Mouse (Mus musculus) brain, embryonic 14.5 days (tissue): ENCODE data around the gene Hist1h2ah.

Experiments
- CTCF ChIP-seq: fragments of 200-500 bp; IDR thresholded peaks from 2 replicates; pipeline ENCODE4 v1.5.1; 2012; ENCODE audit warnings: inconsistent platforms, mild to moderate bottlenecking, moderate library complexity, borderline replicate concordance; ENCODE audit not compliant: insufficient read depth, insufficient read length; ENCODE audit errors: extremely low read depth
- POLR2A ChIP-seq: fragments of 200-500 bp; IDR thresholded peaks from 2 replicates; pipeline ENCODE4 v1.6.1; 2012; ENCODE audit warnings: mild to moderate bottlenecking, inconsistent platforms, borderline replicate concordance; ENCODE audit not compliant: poor library complexity, insufficient read depth, insufficient read length, severe bottlenecking; ENCODE audit errors: extremely low read depth

DNA sequence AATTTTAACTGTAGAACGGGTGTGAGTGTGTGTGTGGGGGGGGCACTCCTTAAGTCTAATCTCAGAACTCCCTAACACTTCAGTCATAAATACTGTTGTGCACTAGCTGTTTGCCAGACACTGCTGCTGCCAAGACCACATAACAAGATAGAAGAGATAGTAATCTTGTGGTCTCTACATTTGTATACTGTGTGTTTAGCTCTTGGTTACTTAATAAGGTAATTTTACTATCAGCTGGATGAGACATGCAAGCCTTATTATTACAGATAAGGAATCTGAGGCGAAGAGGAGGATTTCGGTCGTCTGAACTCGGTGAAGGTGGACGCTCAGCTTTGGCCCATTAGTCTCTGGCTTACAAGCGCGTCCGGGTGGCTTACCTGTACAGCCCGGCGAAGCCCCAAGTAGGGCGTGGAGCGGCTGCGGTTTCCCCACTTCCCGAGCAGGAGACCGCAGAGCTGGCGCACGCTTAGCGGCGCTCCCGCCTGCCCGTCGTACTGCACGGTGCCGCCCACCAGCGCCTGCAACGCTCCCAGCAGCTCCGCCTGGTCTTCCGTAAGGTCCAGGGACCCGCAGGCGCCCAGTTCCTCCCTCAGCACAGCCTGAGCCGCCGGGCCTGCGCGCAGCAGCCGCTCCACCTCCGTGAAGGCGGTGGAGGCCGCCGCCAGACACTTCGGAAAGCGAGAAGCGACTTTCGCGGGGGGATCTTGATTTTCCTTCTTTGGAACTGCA, 29.6 kb downstream of the Hist1h2ah start:
- no peak for TF ChIP-seq POLR2A
- TF ChIP-seq CTCF: no peak
